Mouse (Mus musculus) heart, adult 8-10 months (tissue): Measurements from ENCODE around the gene Chil1. TPM values are rescaled to one million over a fixed set of nuclear protein-coding genes. Genes with fewer than 3 reads are reported as not detected.

Experiments
- DNase-seq: peaks from one replicate; pipeline ENCODE4 v3.0.0; 2022; ENCODE audit warnings: low spot score
- total RNA-seq, 4 experiments: library from RNA; stranded (reverse); gene quantifications; 2 replicates each; pipeline ENCODE4 v1.2.4; 2022

Gene Chil1
- 1 to 10 TPM in 1 of 4 experiments, under 1 TPM in 3; 0.38 to 2.7 (median 0.51) TPM for total RNA-seq

GRCm38 (mm10) chr1:134182025-134182424 lies at the start of gene Chil1:
Gene Chil1 (plus strand): TSS chr1:134182176.
- DNase-seq = no peak

- no peak for DNase-seq
Measured at GRCm38 (mm10) chr1:134133316-134133715, 48.7 kb upstream of the Chil1 start.

GRCm38 (mm10) chr1:134136351-134136750 lies 45.6 kb upstream of the Chil1 start:
- DNase-seq = no peak

DNA sequence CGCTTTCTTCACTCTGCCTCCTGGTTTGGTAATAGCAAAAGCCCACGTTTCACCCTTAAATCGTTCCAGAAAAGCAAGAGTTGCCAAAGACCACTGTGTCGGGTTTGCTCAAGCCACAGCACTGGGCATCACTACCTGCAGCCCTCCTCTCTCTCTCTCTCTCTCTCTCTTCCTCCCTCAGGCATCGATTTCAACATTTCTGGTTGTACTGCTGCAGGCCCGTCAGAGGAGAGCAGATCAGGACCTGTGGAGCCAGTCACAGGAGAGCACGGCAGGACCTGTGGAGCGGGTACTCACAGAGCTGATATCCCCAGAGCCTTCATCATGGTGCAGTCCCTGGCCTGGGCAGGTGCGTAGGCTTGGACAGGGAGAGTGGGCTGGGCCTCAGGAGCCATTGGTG lies 43.6 kb upstream of the Chil1 start:
- no peak for DNase-seq

- DNase-seq = no peak
Measured at GRCm38 (mm10) chr1:134142363-134142794, 39.6 kb upstream of the Chil1 start.

GRCm38 (mm10) chr1:134146066-134146465 lies 35.9 kb upstream of the Chil1 start:
- no peak for DNase-seq

DNA sequence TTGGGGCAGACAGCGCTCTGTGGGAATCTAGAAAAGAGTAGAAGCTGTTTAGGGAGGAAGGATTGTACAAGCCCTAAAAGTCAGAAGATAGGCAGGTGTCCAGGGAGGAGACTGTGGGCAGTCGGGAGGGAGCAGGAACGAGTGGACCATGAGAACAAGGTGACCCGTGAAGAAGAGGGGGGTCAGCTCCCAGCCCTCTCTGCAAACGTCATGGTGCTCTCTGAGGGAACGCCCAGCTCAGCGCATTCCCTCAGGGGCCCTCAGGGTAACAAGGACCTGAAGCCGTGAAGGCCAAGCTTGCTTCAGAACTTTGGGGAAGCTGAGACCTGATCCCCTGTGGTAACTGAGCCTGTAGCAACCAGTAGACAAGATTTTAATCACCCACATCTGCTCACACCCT lies 31.9 kb upstream of the Chil1 start:
- DNase-seq = no peak

DNA sequence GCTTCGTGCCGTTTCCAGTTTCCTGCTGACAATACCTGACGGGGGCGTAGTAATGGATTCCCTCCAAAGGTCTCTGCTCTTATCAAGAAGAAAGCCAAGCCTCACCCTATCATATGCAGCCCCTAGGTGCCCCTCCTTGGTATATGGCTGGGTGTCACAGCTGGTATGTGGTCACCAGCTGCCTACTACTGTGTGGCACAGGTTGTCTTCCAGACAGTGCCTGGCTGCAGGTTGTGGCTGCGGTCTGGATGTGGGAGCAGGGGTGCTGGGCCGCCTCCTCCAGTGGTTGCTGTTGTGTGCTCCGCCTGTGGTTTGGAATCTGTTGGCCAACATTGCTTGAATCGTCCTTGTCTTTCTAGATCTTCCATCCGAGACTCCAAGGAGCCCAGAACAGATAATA lies 31.2 kb upstream of the Chil1 start:
- DNase-seq = no peak

DNA sequence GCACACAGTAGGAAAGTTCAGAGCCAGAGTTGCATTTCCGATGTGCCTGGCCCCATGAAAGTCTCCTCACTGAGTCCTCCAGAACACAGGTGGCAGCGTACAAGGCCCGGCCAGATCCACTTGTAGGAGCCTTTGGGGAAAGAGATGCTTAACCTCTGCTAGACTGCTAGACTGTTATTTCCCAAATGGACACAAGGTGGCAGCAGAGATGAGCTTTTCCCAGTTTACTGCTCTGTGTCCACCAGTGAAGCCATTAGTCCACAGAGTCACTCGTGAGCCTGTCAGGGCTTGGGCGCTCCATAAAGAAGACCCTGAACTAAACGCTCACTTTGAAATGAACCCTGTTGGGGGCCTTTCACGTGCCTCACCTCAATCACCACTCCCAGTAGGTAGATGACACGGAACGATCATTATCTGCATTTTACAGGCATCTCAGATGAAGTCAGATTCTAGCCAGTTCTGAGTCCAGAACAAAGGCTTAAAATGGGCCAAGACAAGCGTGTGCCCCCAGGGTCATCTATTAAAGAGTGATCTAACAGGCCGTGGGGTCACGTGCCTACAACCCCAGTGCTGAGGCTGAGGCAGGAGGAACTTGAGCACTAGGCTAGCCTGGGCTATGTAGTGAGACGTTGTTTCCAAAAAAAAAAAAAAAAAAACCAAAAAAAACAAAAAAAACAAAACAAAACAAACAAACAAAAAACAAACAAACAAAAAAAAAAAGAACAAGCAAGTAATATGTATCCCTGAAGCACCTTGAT lies 30.1 kb upstream of the Chil1 start:
- DNase-seq = peak; percentile 87

- DNase-seq = no peak
Measured at GRCm38 (mm10) chr1:134152626-134153590, 29.1 kb upstream of the Chil1 start.

DNA sequence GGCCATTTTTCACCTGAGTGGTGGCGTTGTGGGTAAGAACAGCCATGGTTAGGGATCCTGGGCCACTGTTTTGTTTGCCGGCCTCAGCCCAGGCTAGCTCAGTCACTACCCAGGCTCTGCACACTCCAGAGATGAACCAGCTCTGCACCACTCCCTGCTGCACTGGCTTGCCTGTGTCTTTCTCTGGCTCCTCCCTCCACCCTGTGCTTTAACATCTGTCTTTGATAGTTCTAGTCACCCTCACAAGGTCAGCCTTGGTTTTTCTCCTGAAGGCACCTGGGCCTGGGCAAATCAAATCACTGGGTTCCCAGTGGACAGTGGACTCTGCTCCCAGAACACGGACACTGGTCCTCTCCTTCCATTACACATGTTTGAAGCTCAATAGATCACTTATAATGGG lies 27.9 kb upstream of the Chil1 start:
- no peak for DNase-seq

DNA sequence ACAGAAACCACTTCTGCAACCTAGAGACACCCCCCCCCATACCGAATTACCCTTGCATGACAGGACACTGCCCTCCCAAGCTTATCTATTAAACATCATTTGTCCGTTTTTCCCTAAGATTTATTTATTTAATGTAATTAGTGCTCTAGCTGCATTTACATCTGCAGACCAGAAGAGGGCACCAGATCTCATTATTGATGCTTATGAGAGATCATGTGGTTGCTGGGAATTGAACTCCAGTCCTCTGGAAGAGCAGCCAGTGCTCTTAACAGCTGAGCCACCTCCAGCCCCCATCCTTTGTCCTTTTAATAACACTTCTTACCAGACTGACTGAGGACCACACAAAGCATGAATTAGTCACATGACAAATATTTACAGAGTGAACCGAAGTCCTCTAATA lies 27.3 kb upstream of the Chil1 start:
- no peak for DNase-seq

DNA sequence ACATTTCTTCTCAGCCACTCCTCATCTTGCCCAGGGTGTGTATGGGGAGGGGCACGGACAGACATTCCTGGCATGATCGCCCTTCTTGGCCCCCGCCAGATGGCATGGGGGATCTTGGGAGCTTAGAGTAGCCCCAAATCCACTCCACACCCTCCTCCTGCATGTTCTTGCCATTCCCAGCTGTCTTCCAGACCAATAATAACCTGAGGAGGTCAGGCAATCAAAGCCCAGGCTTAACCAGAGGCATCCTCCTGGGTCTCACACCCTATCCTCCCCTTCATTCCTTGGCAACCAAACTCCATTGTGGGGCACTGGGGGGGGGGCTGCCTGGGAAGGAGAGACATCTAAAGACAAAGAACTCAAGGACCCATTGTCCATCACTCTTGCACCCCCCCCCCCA lies 21.6 kb upstream of the Chil1 start:
- no peak for DNase-seq

GRCm38 (mm10) chr1:134161399-134161798 lies 20.6 kb upstream of the Chil1 start:
- no peak for DNase-seq

- no peak for DNase-seq
Measured at GRCm38 (mm10) chr1:134162510-134163225, 19.3 kb upstream of the Chil1 start.

DNA sequence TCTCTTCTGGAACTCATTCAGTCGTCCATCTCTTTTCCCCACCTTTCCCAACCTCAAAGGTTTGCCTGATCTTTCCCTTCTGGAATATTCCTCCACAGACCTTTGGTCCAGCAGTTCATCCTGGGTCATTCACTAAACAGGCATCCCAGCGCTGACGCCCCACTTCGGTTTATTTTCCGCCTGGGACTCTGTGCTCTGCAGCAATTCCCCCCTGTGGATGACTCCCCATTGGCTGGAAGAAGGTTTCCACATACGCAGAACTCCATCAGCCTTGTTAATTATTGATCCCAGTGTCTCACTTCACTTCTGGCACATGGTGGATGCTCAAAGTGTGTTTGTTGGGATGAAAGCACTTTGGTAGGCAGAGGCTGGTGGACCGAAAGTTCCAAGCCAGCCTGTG lies 18.5 kb upstream of the Chil1 start:
- DNase-seq = no peak

GRCm38 (mm10) chr1:134164454-134164853 lies 17.5 kb upstream of the Chil1 start:
- peak; percentile 11 for DNase-seq

GRCm38 (mm10) chr1:134166547-134166946 lies 15.4 kb upstream of the Chil1 start:
- no peak for DNase-seq

DNA sequence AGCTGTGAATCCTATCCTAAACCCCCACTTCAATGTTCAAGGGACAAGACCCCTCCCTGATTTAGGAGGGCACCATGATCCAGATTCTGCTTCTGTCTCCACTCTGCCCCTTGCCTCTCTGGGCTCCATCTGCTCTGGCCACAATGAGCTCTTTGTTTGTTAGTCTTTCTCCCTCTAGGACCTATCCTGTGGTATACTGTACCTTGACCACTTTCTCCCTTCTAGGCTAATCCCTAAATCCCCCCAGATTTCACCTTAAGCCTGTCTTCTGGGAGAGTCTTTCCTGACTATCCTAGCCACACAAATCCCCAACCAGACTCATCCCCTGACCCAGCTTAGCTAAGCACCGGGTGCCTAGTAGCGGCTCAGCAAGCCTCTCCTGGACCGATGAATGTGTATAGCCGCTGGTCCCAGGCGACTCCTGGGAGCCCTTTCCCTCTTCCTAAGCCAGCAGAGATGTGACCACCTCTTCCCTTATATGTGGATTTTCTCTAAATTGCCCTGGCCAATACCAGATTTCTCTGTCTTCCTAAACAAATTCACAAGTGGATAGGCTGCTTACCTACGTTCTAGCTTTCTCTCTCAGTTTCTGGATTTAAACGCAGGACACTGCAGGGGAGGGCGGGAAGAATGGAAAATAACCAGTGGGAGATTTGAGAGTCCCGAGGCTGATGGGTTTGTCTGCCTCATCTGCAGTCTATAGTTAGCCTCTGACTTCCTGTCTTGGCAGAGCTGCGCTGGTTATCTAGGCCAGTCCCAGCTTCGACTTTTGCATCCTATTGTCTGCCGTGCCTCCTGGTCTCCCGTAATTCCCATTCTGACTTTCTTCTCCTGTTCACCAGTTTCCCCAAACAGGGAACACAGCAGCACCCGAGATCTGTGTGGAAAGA lies 14.3 kb upstream of the Chil1 start:
- peak; percentile 16 for DNase-seq

GRCm38 (mm10) chr1:134168567-134168966 lies 13.4 kb upstream of the Chil1 start:
- DNase-seq = no peak
